Mouse (Mus musculus) E14TG2a.4 (cell line): ENCODE data around the gene Aunip.

Experiments
- H3K27me3 ChIP-seq: 2 replicates; pipeline ENCODE4 v1.6.1; 2014; ENCODE audit warnings: low read length, control low read depth; ENCODE audit not compliant: insufficient read depth
- H3K36me3 ChIP-seq: 2 replicates; pipeline ENCODE4 v1.6.1; 2014; ENCODE audit warnings: low read length, control low read depth; ENCODE audit not compliant: insufficient read depth
- H3K4me1 ChIP-seq: replicated peaks from 2 replicates; pipeline ENCODE4 v1.6.1; 2014; ENCODE audit warnings: low read depth, low read length, control low read depth
- H3K4me3 ChIP-seq: replicated peaks from 2 replicates; pipeline ENCODE4 v1.5.1; 2014; ENCODE audit warnings: mild to moderate bottlenecking, low read length
- H3K9me3 ChIP-seq: 2 replicates; pipeline ENCODE4 v1.6.1; 2014; ENCODE audit warnings: low read length, control low read depth
- CTCF ChIP-seq: conservative IDR thresholded peaks from 2 replicates; pipeline ENCODE4 v1.5.1; 2014; ENCODE audit warnings: low read length
- NANOG ChIP-seq: IDR thresholded peaks from 2 replicates; pipeline ENCODE4 v1.6.1; 2014; ENCODE audit warnings: borderline replicate concordance, low read length, mixed read lengths
- POU5F1 ChIP-seq: IDR thresholded peaks from 2 replicates; pipeline ENCODE4 v1.6.1; 2014; ENCODE audit warnings: low read length, borderline replicate concordance

The Aunip gene

DNA sequence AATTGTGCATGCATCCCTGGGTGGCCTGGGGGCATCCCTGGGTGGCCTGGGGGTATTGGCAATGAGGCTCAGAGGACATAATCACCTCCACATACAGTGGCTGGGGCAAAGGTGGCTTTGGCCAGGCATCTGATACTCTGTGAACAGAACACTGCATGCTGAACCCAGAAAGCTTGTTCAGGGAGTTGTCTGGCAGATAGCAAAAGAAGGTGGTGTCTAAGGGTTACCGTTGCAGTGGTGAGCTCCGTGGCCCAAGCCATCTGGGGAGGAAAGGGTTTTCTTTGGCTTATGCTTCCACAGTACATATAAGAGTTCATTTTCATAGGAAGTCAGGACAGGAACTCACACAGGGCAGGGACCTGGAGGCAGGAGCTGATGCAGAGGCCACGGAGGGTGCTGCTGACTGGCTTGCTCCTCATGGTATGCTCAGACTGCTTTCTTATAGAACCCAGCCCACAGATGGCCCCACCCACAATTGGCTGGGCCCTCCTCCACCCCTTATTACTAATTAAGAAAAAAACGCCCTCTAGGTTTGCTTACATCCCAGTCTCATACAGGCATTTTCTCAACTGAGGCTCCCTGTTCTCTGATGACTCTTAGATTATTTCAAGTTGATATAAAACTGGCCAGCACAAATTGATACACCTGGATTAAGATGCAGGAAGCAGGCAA is 7.0 kb upstream of the Aunip start:
- no peaks in the 10 kb centered on the region for H3K36me3 ChIP-seq
- H3K27me3 ChIP-seq: peaks cover 15% of the 10 kb centered on the region
- TF ChIP-seq POU5F1 (no peak), CTCF (no peak), NANOG (no peak)
- H3K4me1 ChIP-seq: peaks cover 47% of the 10 kb centered on the region
- H3K9me3 ChIP-seq: no peaks in the 10 kb centered on the region
- H3K4me3 ChIP-seq: no peak overlapping the region

DNA sequence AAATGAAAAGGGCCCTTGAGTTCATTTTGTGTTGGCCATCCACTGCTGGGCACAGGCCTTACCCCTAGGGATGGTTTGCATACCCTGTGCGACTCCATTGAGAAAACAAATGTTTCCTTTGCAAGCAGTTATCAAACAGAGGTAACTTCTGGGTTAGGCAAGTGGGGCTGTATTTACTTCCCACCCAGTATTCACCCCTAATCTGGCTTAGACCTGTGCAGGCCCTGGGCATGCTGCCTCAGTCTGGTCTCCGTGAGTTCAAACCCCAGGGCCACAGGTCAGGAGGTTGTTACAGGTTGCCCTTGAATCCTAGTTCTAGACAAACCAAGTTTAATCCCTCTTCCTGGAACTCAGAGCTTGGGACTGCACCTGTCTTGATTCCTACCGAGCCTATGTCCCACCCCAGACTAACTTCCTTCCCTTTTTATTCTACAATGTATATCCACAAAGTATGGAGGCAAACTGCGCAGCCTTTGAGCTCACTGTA is 5.5 kb upstream of the Aunip start:
- Histone ChIP-seq H3K27me3 (peaks cover 14% of the 10 kb centered on the region), H3K36me3 (no peaks in the 10 kb centered on the region), H3K9me3 (no peaks in the 10 kb centered on the region), H3K4me1 (peaks cover 46% of the 10 kb centered on the region), H3K4me3 (no peak overlapping the region)
- no peak for TF ChIP-seq CTCF
- no peak for TF ChIP-seq POU5F1
- no peak for TF ChIP-seq NANOG

DNA sequence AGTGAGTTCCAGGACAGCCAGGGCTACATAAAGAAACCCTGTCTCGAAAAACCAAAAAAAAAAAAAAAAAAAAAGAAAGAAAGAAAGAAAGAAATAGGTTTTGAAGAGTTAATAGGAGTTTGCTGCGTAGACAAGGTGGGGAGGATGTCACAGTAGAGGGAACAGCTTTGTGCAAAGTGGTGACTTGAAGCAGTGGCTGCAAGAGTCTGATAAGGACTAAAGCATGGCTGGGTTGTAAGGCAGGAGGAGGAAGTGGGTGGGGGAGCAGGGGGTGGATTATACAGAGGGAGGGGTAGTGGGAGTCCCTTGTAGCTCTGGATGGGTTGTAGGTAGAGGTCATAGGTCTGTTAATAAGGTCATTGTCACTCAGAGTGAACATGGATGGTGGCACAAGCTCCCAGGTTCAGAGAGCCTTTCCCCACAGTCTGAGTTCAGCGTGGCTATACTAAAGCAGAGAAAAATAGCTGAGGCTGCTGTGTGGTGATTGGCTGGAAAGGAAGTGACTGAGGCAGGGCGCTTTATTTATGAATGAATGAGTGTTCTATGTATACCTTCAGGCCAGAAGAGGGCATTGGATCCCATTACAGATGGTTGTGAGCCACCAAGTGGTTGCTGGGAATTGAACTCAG is 4.7 kb upstream of the Aunip start:
- Histone ChIP-seq H3K36me3 (no peaks in the 10 kb centered on the region), H3K4me3 (no peak overlapping the region), H3K4me1 (peaks cover 44% of the 10 kb centered on the region), H3K27me3 (peaks cover 13% of the 10 kb centered on the region), H3K9me3 (no peaks in the 10 kb centered on the region)
- TF ChIP-seq NANOG (no peak), CTCF (no peak), POU5F1 (no peak)

DNA sequence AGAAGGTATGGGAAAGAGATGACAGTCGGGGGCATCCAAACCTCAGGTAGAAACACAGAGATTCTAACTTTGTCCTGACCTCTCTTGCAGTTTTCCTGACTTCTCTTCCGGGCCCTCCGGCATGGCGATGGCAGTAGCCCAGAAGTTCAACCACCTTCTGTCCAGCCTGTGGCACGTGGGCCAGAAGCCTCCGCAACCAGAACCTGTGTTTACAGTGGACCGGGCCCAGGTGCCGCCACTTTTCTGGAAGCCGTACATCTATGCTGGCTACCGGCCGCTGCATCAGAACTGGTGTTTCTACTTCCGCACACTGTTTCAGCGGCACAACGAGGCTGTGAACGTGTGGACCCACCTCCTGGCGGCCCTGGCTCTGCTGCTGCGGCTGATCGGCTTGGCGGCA is 4.1 kb upstream of the Aunip start:
- peaks cover 41% of the 10 kb centered on the region for H3K4me1 ChIP-seq
- H3K4me3 ChIP-seq: peak overlapping the region; percentile 68
- no peaks in the 10 kb centered on the region for H3K36me3 ChIP-seq
- peaks cover 13% of the 10 kb centered on the region for H3K27me3 ChIP-seq
- TF ChIP-seq CTCF (no peak), POU5F1 (no peak), NANOG (no peak)
- H3K9me3 ChIP-seq: no peaks in the 10 kb centered on the region

DNA sequence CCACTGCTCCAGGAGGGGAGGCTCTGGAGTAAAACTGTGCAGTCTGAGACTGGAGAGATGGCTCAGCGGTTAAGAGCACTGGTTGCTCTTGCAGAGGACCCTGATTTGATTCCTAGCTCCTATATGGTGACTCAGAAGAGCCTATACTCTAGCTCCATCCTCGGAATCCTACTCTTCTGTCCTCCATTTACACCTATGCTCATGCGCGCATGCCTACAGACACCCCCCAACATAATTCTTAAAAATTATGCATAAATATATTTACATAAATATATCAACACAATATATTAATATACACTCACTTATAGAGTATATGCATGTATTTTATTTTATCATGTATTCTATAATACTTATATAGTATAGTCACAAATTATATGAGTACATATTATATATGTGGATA is 403 bp upstream of the Aunip start:
- Histone ChIP-seq H3K27me3 (peaks cover 13% of the 10 kb centered on the region), H3K4me1 (peaks cover 51% of the 10 kb centered on the region), H3K36me3 (peaks cover 15% of the 10 kb centered on the region), H3K9me3 (no peaks in the 10 kb centered on the region), H3K4me3 (no peak overlapping the region)
- TF ChIP-seq POU5F1 (no peak), CTCF (no peak), NANOG (no peak)

DNA sequence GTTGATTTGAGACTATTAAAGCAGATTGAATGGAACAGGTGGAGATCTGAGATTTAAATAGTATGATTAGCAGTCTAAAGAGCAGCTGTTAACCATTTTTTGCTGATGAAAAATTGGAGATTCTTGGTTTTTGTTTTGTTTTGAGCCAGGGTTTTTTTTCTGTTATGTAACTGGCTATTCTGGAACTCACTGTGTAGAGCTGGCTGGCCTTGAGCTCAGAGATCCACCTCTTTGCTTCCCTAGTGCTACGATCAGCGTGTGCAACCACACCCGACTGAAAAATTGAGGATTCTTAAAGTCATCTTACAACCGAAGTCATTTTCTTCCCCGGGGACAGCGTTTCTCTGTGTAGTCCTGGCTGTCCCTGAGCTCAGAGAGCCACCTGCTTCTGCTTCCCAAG is 931 bp downstream of the Aunip start:
- H3K9me3 ChIP-seq: no peaks in the 10 kb centered on the region
- H3K4me1 ChIP-seq: peaks cover 56% of the 10 kb centered on the region
- peaks cover 15% of the 10 kb centered on the region for H3K36me3 ChIP-seq
- TF ChIP-seq NANOG (no peak), POU5F1 (no peak), CTCF (no peak)
- peak overlapping the region; percentile 87 for H3K4me3 ChIP-seq
- peaks cover 13% of the 10 kb centered on the region for H3K27me3 ChIP-seq

DNA sequence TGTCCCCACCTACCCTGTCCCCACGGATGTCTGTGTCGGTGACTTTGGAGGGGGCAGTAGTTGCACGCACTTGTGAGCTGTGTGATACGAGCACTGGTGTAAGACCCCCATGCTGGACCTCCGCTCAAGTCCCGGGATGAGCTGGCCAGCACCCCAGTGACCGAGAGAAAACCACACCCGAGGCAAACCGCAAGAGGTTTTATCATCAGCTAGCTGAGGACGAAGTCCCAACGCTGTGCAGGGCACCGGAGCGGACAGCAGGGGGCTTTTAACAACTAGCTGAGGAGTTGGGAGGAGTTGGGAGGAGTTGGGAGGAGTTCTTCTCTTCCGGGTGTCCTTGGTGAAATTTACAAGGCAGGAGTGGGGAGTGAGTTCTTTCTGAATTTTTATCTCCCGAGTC is 2.0 kb downstream of the Aunip start:
- no peaks in the 10 kb centered on the region for H3K9me3 ChIP-seq
- H3K36me3 ChIP-seq: peaks cover 18% of the 10 kb centered on the region
- H3K4me3 ChIP-seq: no peak overlapping the region
- peaks cover 54% of the 10 kb centered on the region for H3K4me1 ChIP-seq
- TF ChIP-seq NANOG (no peak), CTCF (no peak), POU5F1 (no peak)
- H3K27me3 ChIP-seq: peaks cover 3% of the 10 kb centered on the region

DNA sequence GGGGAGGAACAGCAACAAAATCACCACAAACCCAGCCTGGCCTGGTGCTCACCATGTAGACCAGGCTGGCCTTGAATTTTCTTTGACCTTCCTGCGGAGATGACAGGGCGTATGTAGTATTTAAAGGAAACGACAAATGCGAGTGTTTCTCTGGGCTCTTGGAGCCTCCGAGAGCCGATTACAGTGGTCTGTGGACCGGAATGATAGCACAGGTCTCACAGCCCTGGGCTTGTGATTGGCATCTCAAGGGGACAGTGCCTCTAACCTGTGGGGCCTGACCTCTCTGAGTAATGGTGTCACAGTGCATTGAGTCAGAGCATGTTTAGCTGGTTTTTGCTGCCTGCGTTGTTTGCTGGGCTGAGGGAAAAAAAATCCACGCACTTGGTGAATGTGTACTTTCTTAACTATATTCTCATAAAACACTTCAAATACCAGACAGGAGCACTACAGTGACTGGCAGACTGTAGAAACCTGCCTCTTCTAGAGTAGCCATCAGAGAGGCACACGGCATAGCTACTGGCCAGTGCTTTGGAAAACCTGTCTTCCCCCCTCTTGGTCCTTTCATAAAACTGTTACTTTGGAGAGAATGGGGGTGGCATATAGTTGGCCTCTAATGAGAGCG is 3.6 kb downstream of the Aunip start:
- Histone ChIP-seq H3K27me3 (no peaks in the 10 kb centered on the region), H3K36me3 (peaks cover 29% of the 10 kb centered on the region), H3K9me3 (no peaks in the 10 kb centered on the region), H3K4me1 (peaks cover 57% of the 10 kb centered on the region), H3K4me3 (no peak overlapping the region; the same call in 1 of the 2 replicates)
- no peak for TF ChIP-seq POU5F1
- TF ChIP-seq NANOG: no peak
- TF ChIP-seq CTCF: no peak

DNA sequence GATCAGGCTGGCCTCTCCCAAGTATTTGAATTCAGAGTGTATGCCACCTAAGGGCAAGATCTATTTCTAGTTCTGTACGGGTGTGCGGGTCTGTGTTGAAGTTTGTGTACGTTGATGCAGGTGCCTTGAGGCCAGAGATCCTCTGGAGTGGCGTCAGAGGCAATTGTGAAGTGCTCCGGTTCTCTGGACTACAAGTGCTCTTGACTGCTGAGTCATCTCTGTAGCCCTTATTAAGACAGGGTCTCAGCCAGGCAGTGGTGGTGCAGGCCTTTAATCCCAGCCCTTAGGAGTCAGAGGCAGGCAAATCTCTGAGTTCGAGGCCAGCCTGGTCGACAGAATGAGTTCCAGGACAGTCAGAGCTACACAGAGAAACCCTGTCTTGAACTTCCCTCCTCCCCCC is 4.8 kb downstream of the Aunip start:
- Histone ChIP-seq H3K36me3 (peaks cover 36% of the 10 kb centered on the region), H3K27me3 (no peaks in the 10 kb centered on the region), H3K4me3 (no peak overlapping the region), H3K4me1 (peaks cover 61% of the 10 kb centered on the region), H3K9me3 (no peaks in the 10 kb centered on the region)
- TF ChIP-seq POU5F1: no peak
- no peak for TF ChIP-seq CTCF
- no peak for TF ChIP-seq NANOG
